Mouse (Mus musculus) mesoderm, embryonic 11.5 days (tissue): ENCODE measurements around the gene Snx3.
A peak's percentile ranks its signal among the peaks of the same experiment; 100 is the strongest.

Source experiments
- DNase-seq: peaks from one replicate; pipeline ENCODE4 v3.0.0-alpha.2; 2012; ENCODE audit warnings: low read depth, low spot score

Snx3 gene

GRCm38 (mm10) chr10:42501775-42502348 is at the start of gene Snx3:
Gene Snx3, plus strand, starts transcription at chr10:42502030.
- DNase-seq: peak; percentile 97

GRCm38 (mm10) chr10:42454266-42454665 is 47.6 kb upstream of the Snx3 start:
- DNase-seq: no peak

- no peak for DNase-seq
These were observed 47.1 kb upstream of the Snx3 start for GRCm38 (mm10) chr10:42454690-42455089.

- no peak for DNase-seq
These were observed 45.8 kb upstream of the Snx3 start for GRCm38 (mm10) chr10:42455981-42456380.

- DNase-seq: no peak
These were observed 44.2 kb upstream of the Snx3 start for GRCm38 (mm10) chr10:42457557-42458191.

GRCm38 (mm10) chr10:42464224-42464623 is 37.6 kb upstream of the Snx3 start:
- DNase-seq: no peak

- no peak for DNase-seq
These were observed 37.0 kb upstream of the Snx3 start for GRCm38 (mm10) chr10:42464805-42465204.

- DNase-seq: no peak
These were observed 26.8 kb upstream of the Snx3 start for GRCm38 (mm10) chr10:42474946-42475514.

GRCm38 (mm10) chr10:42476774-42477475 is 24.9 kb upstream of the Snx3 start:
- DNase-seq: no peak

GRCm38 (mm10) chr10:42477550-42478340 is 24.1 kb upstream of the Snx3 start:
- no peak for DNase-seq

GRCm38 (mm10) chr10:42478341-42478720 is 23.5 kb upstream of the Snx3 start, which contains the start of gene Afg1l:
Gene Afg1l, minus strand, starts transcription at chr10:42478565.
- DNase-seq: peak; percentile 92

- DNase-seq: no peak
These were observed 21.1 kb upstream of the Snx3 start for GRCm38 (mm10) chr10:42480719-42481118.

- DNase-seq: peak; percentile 15
These were observed 13.1 kb upstream of the Snx3 start for GRCm38 (mm10) chr10:42488606-42489296.

GRCm38 (mm10) chr10:42491158-42491557 is 10.7 kb upstream of the Snx3 start:
- no peak for DNase-seq

GRCm38 (mm10) chr10:42492027-42492771 is 9.6 kb upstream of the Snx3 start:
- DNase-seq: no peak

- DNase-seq: no peak
These were observed 8.8 kb upstream of the Snx3 start for GRCm38 (mm10) chr10:42493000-42493399.

GRCm38 (mm10) chr10:42500611-42501010 is 1.2 kb upstream of the Snx3 start:
- DNase-seq: no peak

- no peak for DNase-seq
These were observed 669 bp upstream of the Snx3 start for GRCm38 (mm10) chr10:42501161-42501560.

- peak; percentile 53 for DNase-seq
These were observed 700 bp downstream of the Snx3 start for GRCm38 (mm10) chr10:42502349-42503111.
